Mouse (Mus musculus) lung, embryonic 14.5 days (tissue): Measurements from ENCODE around the gene Carns1. TPM values are rescaled to one million over a fixed set of nuclear protein-coding genes. Genes with fewer than 3 reads are reported as not detected.

ENCODE experiments used
- ATAC-seq: fragments of 200-750 bp; cut with Nextera tagmentation; 2 replicates; pipeline ENCODE4 v1.8.0; 2017; ENCODE audit warnings: mild to moderate bottlenecking, moderate TSS enrichment, moderate library complexity; ENCODE audit not compliant: insufficient read depth
- DNase-seq: peaks from one replicate; pipeline ENCODE4 v3.0.0-alpha.2; 2015
- H3K27ac ChIP-seq: fragments of 300-500 bp; sonication (generic); 2 replicates; pipeline ENCODE4 v1.5.1; 2014; ENCODE audit warnings: low read depth, mild to moderate bottlenecking, moderate library complexity
- H3K27me3 ChIP-seq: fragments of 300-500 bp; sonication (generic); 2 replicates; pipeline ENCODE4 v1.6.1; 2014; ENCODE audit warnings: low read length, control low read depth; ENCODE audit not compliant: insufficient read depth
- H3K36me3 ChIP-seq: fragments of 300-500 bp; sonication (generic); 2 replicates; pipeline ENCODE4 v1.6.1; 2014; ENCODE audit warnings: control low read depth; ENCODE audit not compliant: insufficient read depth
- H3K4me1 ChIP-seq: fragments of 300-500 bp; sonication (generic); 2 replicates; pipeline ENCODE4 v1.6.1; 2014; ENCODE audit warnings: antibody characterized with exemption, control low read depth; ENCODE audit not compliant: insufficient read depth
- H3K4me2 ChIP-seq: fragments of 300-500 bp; sonication (generic); 2 replicates; pipeline ENCODE4 v1.6.1; 2014; ENCODE audit warnings: mild to moderate bottlenecking
- H3K4me3 ChIP-seq: fragments of 300-500 bp; sonication (generic); 2 replicates; pipeline ENCODE4 v1.5.1; 2014; ENCODE audit warnings: low read depth, low read length
- H3K9ac ChIP-seq: fragments of 300-500 bp; sonication (generic); 2 replicates; pipeline ENCODE4 v1.6.1; 2014
- H3K9me3 ChIP-seq: fragments of 300-500 bp; sonication (generic); 2 replicates; pipeline ENCODE4 v1.6.1; 2016; ENCODE audit warnings: low read depth, low read length, control low read depth
- CTCF ChIP-seq: IDR thresholded peaks from 2 replicates; pipeline ENCODE4 v1.5.1; 2016; ENCODE audit warnings: antibody characterized with exemption, low read depth
- WGBS: fragments of 180-500 bp; shearing (Covaris S2); extraction: QIAGEN DNeasy Blood & Tissue Kit; methylation state at CpG from one replicate; pipeline ENCODE4 v1.1.7; 2014; 5-methylcytosine and 5-hydroxymethylcytosine counted together
- polyA plus RNA-seq: library from polyadenylated mRNA; unstranded; fragments of >200 nt; fragmentation: Nextera tagmentation; extraction: Ambion mirVana; gene quantifications from 2 replicates; pipeline ENCODE4 v1.2.1, GENCODE M21; 2014

The Carns1 gene
- polyA plus RNA-seq, 1 experiment from 2014 or later, result 2.5 TPM

DNA sequence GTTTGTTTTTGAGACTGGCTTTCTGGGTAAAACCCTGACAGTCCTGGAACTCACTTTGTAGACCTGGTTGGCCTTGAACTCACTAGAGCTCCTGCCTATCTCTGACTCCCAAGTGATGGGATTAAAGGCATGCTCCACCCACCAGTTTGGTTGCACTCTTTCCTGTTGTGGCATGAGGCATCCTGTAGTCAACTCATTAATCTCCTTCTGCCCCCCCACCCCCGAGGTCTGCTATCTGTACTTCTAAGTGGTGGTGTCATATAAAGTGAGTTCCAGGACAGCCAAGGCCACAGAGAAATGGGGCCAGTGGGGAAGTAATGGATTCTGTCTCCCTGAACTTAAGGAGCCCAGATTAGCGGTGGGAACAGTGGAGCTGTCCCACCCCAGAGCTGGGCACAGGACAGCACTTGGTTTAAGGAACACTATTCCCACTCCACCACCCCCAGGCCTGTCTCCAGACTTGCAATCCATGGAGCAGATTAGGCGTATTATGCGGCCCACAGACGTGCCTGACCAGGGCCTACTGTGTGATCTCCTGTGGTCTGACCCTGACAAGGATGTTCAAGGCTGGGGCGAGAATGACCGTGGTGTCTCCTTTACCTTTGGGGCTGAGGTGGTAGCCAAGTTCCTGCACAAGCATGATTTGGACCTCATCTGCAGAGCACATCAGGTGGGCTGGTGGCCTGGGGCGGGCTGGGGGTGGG is 18.9 kb upstream of the Carns1 start:
- ATAC-seq, result no peak
- no peak for TF ChIP-seq CTCF
- Histone ChIP-seq H3K27me3 (no peaks in the 10 kb centered on the region), H3K9me3 (no peaks in the 10 kb centered on the region), H3K4me2 (peak overlapping the region; percentile 98; the same call in 1 of the 2 replicates), H3K27ac (no peak overlapping the region), H3K4me1 (peaks cover 11% of the 10 kb centered on the region), H3K9ac (no peak overlapping the region), H3K36me3 (peaks cover 56% of the 10 kb centered on the region), H3K4me3 (no peak overlapping the region)
- no peak for DNase-seq
- WGBS, result 79% methylated on average over 8 of the region's 8 CpGs

DNA sequence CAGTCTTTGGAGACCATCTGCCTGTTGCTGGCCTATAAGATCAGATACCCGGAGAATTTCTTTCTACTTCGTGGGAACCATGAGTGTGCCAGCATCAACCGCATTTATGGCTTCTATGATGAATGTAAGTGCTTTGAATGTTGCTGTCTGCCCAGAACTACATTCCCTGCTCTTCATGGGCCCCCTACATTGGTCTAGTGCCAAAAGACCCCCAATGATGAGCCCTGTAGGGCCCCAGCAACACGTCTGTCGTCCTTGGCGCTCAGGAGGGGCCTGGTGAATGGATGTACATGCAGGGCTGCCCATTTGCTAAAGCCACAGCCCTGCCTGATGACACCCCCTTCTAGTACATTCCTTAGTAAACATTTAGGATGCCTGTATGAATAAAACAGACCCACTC is 17.9 kb upstream of the Carns1 start:
- Histone ChIP-seq H3K27ac (peak overlapping the region; percentile 90; the same call in 1 of the 2 replicates), H3K9me3 (no peaks in the 10 kb centered on the region), H3K36me3 (peaks cover 47% of the 10 kb centered on the region), H3K4me2 (peak overlapping the region; percentile 98), H3K27me3 (no peaks in the 10 kb centered on the region), H3K4me1 (peaks cover 11% of the 10 kb centered on the region), H3K9ac (peak overlapping the region; percentile 95), H3K4me3 (peak overlapping the region; percentile 96)
- no peak for TF ChIP-seq CTCF
- DNase-seq (peak; percentile 8), ATAC-seq (no peak)
- 42% methylated on average over 6 of the region's 6 CpGs for WGBS

DNA sequence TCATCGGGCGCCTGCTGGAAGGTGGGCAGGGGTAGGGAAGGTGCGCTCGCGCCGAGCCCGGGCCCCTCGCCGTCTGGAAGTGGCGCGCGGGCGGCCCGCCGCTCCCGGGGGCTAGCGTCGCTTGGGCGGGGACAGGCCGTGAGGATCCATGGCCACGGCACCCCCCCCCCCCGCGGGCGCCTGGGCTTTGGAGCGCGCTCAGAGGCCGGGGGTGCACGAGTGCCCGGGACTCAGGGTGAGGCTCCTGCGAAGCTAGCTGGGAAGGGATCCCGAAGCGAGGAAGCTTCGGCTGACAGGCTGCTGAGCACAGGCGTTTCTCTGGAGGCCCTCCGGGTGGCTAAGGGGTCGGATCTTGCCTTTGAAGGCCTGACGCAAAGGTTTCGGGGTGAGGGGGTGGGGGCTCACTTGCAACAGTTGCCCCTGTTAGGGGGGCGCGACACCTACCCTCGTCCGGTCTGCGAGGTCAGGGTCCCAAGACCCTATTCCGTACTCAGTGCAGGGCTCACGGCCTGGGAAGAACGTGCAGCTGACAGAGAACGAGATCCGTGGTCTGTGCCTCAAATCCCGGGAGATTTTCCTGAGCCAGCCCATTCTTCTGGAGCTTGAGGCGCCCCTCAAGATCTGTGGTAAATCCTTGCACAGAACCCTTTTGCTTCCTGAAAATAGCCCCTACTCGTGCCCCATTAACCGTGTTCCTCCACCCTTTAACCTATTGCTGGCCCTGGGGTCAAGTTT is 17.1 kb upstream of the Carns1 start:
- no peaks in the 10 kb centered on the region for H3K9me3 ChIP-seq
- ATAC-seq (peak; percentile 62), DNase-seq (peak; percentile 45)
- H3K36me3 ChIP-seq, result peaks cover 45% of the 10 kb centered on the region
- H3K27me3 ChIP-seq, result no peaks in the 10 kb centered on the region
- peak overlapping the region; percentile 98 for H3K4me2 ChIP-seq
- peak overlapping the region; percentile 95 for H3K9ac ChIP-seq
- 1% methylated on average over 51 of the region's 52 CpGs for WGBS
- H3K4me1 ChIP-seq, result peaks cover 11% of the 10 kb centered on the region
- H3K27ac ChIP-seq, result peak overlapping the region; percentile 90
- no peak for TF ChIP-seq CTCF
- H3K4me3 ChIP-seq, result peak overlapping the region; percentile 96

DNA sequence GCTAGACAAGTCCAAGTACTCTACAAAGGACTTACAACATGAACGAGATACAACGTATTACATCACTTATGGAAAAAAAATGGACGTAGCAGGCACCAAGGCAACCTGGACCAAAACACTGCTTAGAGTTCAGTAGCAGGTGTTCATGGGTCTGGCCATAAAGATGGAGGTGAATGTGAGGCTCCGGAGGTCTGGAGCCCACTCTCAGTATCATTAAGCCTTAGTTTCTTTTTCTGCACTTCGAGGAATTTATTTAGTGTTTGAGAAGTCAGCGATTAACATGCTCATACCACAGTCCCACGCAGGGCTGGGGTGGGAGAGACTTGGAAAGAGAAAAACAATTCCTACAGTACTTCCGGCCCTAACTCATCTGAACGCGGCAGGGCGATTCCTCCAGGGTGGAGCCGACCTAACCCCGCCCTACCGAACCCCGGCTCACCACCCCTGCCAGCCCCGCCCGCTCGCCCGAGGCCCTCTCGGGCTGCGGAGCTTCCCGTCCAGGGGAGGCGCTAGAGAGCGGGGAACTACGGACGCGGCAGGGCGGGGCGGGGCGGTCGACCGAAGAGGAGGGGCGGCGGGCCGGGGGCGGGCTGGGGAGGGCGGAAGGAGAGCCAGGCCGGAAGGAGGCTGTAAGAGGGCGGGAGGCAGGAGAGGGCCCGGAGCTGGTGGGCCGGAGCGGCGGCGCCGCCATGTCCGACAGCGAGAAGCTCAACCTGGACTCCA is 16.4 kb upstream of the Carns1 start, which contains the start of gene Ppp1ca:
Gene Ppp1ca, plus strand, starts transcription at position 538 of the 723 bp plus-strand sequence.
- Histone ChIP-seq H3K27ac (peak within 1 kb of the TSS; percentile 90), H3K4me1 (peaks cover 11% of the 10 kb centered on the region), H3K9me3 (no peaks in the 10 kb centered on the region), H3K27me3 (no peaks in the 10 kb centered on the region), H3K9ac (peak within 1 kb of the TSS; percentile 95), H3K4me2 (peak within 1 kb of the TSS; percentile 98), H3K4me3 (peak within 1 kb of the TSS; percentile 96), H3K36me3 (peaks cover 37% of the 10 kb centered on the region)
- DNase-seq (peak; percentile 97), ATAC-seq (peak; percentile 93)
- WGBS, result 4% methylated on average over 44 of the region's 47 CpGs
- TF ChIP-seq CTCF, result peak; percentile 74

DNA sequence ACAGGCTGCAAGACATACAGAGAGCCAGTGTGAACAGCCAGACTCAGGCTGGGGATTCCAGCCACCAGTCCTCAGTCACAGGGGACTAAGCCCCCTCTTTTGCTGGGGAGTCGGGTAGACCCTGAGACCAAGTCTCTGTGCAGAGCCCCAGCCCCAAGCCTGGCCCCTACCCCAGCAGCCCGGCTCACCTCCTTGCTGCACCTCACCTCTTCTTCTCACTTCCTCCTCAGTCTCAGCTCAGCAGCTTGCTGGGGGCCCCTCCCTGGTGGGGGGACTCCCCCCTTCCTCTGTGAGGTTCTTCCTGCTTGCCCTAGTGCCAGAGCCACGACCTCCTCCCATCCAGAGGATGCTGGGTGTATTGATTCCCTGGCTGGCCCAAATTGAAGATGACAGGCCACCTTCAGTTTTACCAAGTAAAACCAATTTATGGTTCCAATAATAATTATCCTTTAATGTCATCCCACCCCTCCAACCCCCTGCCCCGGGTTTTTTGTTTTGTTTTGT is 15.6 kb upstream of the Carns1 start, which contains the start of gene Tbc1d10c:
Gene Tbc1d10c, minus strand, starts transcription at position 454 of the 504 bp plus-strand sequence.
- Histone ChIP-seq H3K9me3 (no peaks in the 10 kb centered on the region), H3K4me2 (peak within 1 kb of the TSS; percentile 98), H3K27me3 (no peaks in the 10 kb centered on the region), H3K4me3 (peak within 1 kb of the TSS; percentile 96), H3K4me1 (peaks cover 11% of the 10 kb centered on the region), H3K9ac (peak within 1 kb of the TSS; percentile 95), H3K36me3 (peaks cover 29% of the 10 kb centered on the region), H3K27ac (peak within 1 kb of the TSS; percentile 90)
- TF ChIP-seq CTCF, result no peak
- no peak for DNase-seq
- 51% methylated on average over 4 of the region's 4 CpGs for WGBS
- no peak for ATAC-seq

DNA sequence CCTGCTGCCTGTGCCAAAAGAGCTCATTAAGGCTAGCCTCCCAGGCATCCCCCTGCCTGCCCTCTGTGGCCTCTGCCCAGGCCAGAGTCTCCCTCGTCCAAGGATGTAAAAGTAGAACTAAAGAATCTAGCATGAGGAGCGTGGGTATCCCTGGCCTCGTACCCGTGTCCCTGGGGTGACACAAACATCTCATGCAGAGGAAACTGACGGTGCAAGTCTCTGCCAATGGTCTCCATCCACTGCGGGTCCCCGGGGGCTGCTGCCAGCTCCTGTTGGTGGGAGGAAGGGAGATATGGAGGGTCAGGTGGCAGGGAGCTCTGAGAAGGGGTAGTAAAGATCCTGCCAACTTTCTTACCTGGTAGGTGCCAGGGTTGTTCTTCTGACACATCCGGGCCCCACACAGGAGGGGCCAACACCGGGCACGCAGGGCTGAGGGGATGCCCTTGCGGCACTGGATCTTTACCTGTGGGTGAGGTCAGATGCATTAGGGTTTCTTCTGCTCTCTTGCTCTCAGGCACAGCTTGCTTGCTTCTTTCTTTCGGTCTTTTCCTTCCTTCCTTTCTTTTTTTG is 13.9 kb upstream of the Carns1 start:
- DNase-seq (no peak), ATAC-seq (no peak)
- TF ChIP-seq CTCF, result no peak
- 83% methylated on average over 12 of the region's 12 CpGs for WGBS
- Histone ChIP-seq H3K9me3 (no peaks in the 10 kb centered on the region), H3K4me2 (no peak overlapping the region), H3K27ac (no peak overlapping the region), H3K9ac (no peak overlapping the region), H3K36me3 (peaks cover 12% of the 10 kb centered on the region), H3K4me1 (peaks cover 11% of the 10 kb centered on the region), H3K4me3 (no peak overlapping the region), H3K27me3 (no peaks in the 10 kb centered on the region)
